Mouse (Mus musculus): ENCODE data around the gene Map2k4. TPM values are rescaled to one million over a fixed set of nuclear protein-coding genes. Genes with fewer than 3 reads are reported as not detected.

The Map2k4 gene
- polyA plus RNA-seq (2012; rRNA removed), result 56.7 and 56.9 TPM in 2 replicates

DNA sequence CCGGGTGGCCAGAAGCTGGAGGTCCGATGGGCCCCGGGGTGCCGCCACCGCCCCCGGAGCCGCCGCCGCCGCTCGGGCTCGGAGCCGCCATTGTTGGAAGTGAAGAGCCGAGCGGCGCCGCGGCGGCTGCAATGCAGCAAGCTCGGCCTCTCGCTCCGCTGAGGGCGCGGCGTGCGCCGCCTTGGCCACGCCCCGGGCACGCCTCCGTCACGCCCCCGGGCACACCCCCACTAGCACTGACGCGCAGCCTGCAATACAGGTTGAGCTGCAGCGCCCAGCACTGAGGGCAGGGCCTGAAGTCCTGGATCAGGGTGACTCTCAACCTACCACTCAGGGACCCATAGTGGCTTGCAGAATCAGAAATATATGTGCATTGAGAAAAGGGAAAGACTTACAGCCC, at the start of gene Map2k4:
Gene Map2k4, minus strand, starts transcription at position 144 of the 400 bp plus-strand sequence.

DNA sequence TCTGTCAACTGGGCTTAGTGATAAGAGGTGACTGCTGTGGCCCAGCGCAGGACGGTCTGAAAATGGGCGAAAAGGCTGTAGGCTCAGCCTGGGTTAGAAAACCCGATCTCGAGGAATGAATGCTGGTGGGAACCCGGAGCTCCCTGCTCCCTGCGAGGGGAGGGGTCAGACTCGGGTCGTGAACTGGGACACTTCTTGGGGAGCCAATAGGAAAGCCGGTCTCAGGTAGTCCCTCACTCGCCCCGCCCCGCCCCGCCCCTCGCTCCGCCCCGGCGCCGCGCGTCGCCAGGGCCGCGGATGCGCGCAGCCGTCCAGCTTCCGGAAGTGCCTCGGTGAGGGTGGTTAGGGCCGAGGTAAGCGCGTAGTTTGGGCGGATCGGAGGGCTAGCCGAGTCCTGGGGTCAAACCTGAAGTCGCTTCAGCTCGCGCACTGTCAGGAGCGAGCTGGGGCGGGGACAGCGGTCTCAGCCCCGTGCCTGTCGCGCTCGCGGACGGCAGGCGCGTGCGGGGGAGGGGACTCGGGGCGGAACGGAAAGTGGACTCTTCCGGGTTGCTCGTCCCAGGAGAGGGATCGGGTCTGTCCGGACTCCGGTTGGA, 18.9 kb upstream of the Map2k4 start, which contains the start of gene Zkscan6:
Gene Zkscan6, plus strand, starts transcription at position 267 of the 596 bp plus-strand sequence.

Other genes starting within 250 kb of the Map2k4 start
- 11.3 TPM in 2 replicates for gene Zkscan6, start 18.9 kb upstream of the Map2k4 start, polyA plus RNA-seq (2012; rRNA removed)

Data from central nervous system, embryonic 14 days (tissue).